Mouse (Mus musculus) testis, adult 2 months (tissue): ENCODE data around the gene Acad10.

ENCODE experiments used
- CTCF ChIP-seq: fragments of 200-500 bp; IDR thresholded peaks from 2 replicates; pipeline ENCODE4 v1.5.1; 2012; ENCODE audit warnings: low read depth, mild to moderate bottlenecking, inconsistent platforms, low read length, moderate library complexity; ENCODE audit not compliant: control insufficient read depth, insufficient read depth, insufficient replicate concordance
- POLR2A ChIP-seq: fragments of 200-500 bp; IDR thresholded peaks from 2 replicates; pipeline ENCODE4 v1.6.1; 2012; ENCODE audit warnings: low read depth, mild to moderate bottlenecking, inconsistent platforms, low read length, moderate library complexity; ENCODE audit not compliant: control insufficient read depth

- TF ChIP-seq POLR2A: no peak
- no peak for TF ChIP-seq CTCF
These were observed 73.8 kb downstream of the Acad10 start for GRCm38 (mm10) chr5:121586400-121587039.
